Mouse (Mus musculus): Measurements from ENCODE around the gene Rnf180.

DNA sequence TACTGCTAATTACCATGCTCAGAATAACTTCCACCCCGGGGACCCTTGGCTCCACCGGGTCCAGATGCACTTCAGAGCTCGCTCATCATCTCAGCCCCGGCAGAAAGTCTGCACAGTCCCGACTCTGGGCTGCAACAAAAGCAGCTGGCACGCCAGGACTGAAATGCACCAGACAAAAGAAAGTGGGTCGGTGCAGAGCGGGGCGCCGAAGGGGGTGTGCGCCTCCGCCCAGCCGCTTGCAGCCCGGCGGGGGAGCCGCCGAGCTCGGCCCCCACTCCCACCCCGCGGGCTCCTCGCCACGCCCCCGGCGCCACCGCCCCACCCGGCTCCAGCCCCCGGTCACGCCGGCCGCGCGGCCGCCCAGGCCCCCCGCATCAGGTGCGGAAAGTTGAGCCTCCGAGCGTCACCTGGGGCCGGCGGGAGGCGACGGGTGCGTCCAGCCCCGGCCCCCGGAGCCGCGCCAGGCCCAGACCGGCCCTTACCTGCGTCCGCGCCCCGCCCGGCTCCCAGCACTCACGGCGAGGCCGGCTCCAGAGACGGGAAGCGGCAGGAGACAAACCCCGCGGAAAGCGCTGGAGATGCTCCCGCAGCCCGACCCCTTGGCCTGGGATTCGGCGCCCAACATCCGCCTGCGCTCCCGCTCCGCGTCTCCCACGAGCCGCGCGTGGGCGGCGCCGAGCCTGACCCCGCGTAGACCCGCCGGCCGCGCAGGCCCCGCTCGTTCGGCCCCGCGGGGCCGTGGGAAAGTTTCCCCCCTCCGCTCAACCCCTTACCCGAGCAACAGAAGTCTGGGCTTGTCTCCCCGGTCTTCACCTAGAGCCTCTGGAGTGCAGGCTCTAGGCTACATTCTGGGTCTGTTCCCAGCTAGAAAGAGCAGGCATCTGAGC lies 591 bp downstream of the Rnf180 start:
- no peak for TF ChIP-seq CTCF (IDR thresholded peaks at IDR 0.05; ENCODE audit: low read depth)
- no peak for TF ChIP-seq EP300 (IDR thresholded peaks at IDR 0.05; ENCODE audit: low read depth)

Data from liver, postnatal 0 days (tissue).